Mouse (Mus musculus) liver, embryonic 18 days (tissue): Measurements from ENCODE around the gene Ephb2. TPM values are rescaled to one million over a fixed set of nuclear protein-coding genes. Genes with fewer than 3 reads are reported as not detected.

ENCODE experiments used
- polyA plus RNA-seq: library from polyadenylated mRNA; depleted of rRNA; stranded (reverse); fragments of >200 nt; gene quantifications from 2 replicates; pipeline ENCODE4 v1.2.3, GENCODE M21; 2012; rRNA removed

Ephb2 gene
- 0.41 and 0.42 TPM in 2 replicates for polyA plus RNA-seq

GRCm38 (mm10) chr4:136835621-136836386 is at the start of gene Ephb2:
Ephb2 (minus strand) TSS chr4:136835988.

DNA sequence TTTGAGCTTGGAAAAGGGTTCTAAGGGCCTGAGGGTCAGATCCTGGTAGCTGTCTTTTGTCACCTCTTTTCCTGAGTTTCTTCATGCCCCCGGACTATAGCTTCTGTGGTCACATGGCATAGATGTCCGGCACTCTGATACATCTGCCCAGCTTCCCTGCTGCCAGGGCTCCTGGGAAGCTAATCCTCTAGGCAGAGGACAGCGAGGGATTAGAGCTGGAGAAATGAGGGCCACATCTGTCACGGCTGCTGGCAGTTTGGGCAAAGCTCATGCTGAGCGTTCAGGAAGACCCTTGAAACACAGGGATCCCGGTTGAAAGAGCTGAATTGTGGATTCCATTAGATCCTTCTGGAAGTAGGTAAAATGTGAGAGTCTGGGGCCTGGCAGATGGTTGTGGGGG is 213.4 kb downstream of the Ephb2 start, which contains the start of gene Lactbl1:
Gene Lactbl1, plus strand, starts transcription at position 234 of the 400 bp plus-strand sequence.

DNA sequence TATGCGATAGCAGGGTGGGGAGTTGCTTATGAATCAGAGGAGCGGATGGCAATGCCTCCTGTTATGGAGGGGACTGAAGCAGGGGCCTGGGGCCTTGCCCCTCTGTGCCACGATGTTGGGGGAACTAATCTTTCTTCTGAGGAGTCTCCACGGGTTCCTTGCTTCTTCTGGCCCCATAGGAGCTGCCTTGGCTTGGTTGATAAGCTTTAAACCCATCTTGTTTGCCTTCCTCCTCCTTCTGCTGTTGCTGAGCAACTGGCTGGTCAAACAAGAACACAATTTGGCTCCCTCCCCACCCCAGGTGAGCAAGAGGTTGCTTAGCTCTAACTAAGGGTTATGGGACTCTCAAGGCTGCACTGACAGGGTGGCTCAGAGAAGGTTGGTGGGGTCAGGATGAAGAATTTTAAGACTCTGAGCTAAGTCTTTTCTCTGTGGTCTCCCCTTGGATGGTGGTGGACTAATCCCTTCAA is 225.4 kb downstream of the Ephb2 start, which contains the start of gene Tex46:
Gene Tex46, plus strand, starts transcription at position 51 of the 470 bp plus-strand sequence.

GRCm38 (mm10) chr4:136602568-136602967 is 233.2 kb downstream of the Ephb2 start, which contains the start of gene Kdm1a:
Kdm1a (minus strand) TSS chr4:136602723.

Other genes with a start within 250 kb of the Ephb2 start
- 16.5 and 19.0 TPM in 2 replicates for gene Kdm1a, start 233.3 kb downstream of the Ephb2 start, polyA plus RNA-seq
- not detected in 2 replicates for gene Tex46, start 225.6 kb downstream of the Ephb2 start, polyA plus RNA-seq
- 0.02 TPM in 2 replicates for gene Lactbl1, start 213.4 kb downstream of the Ephb2 start, polyA plus RNA-seq
- gene C1qb, start 50.2 kb upstream of the Ephb2 start, polyA plus RNA-seq, result 188 and 207 TPM in 2 replicates
- 129 and 153 TPM in 2 replicates for gene C1qc, start 57.1 kb upstream of the Ephb2 start, polyA plus RNA-seq
- gene C1qa, start 62.8 kb upstream of the Ephb2 start, polyA plus RNA-seq, result 106 and 113 TPM in 2 replicates
- gene Epha8, start 120.8 kb upstream of the Ephb2 start, polyA plus RNA-seq, result 0.24 and 0.80 TPM in 2 replicates
- 1.5 and 2.1 TPM in 2 replicates for gene Zbtb40, start 212.8 kb upstream of the Ephb2 start, polyA plus RNA-seq